Mouse (Mus musculus): ENCODE measurements around the gene Cacna1c. TPM values are rescaled to one million over a fixed set of nuclear protein-coding genes. Genes with fewer than 3 reads are reported as not detected.

Cacna1c gene
- polyA plus RNA-seq, 1 experiment from 2014 or later = 5.2 TPM

DNA sequence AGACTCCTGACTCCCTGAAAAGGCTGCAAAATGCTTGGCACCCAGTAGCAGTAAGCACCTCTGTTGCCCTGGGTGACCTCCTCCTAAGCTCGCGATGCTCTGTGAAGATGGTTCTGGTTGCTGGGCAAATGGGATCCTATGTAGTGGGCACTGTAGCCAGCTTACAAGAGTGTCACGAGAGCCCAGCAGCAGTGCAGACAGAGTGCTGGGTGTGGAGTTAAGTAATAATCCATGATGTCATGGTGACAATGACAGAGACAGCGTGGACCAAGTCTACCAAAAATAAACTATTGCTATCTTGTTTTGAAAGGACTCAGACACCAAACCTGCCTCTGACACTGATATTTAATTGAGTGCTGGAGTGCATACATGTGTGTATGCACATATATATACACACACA is 5.4 kb upstream of the Cacna1c start:
- Histone ChIP-seq H3K4me1 (replicated peaks) (peaks cover 33% of the 10 kb centered on the region), H3K4me2 (replicated peaks) (no peak overlapping the region), H3K9ac (replicated peaks) (no peak overlapping the region), H3K36me3 (peaks cover 30% of the 10 kb centered on the region), H3K27ac (no peak overlapping the region), H3K27me3 (no peaks in the 10 kb centered on the region), H3K4me3 (replicated peaks) (no peak overlapping the region), H3K9me3 (no peaks in the 10 kb centered on the region)
- no peak for ATAC-seq
- WGBS = 95% methylated on average over 4 of the region's 4 CpGs

DNA sequence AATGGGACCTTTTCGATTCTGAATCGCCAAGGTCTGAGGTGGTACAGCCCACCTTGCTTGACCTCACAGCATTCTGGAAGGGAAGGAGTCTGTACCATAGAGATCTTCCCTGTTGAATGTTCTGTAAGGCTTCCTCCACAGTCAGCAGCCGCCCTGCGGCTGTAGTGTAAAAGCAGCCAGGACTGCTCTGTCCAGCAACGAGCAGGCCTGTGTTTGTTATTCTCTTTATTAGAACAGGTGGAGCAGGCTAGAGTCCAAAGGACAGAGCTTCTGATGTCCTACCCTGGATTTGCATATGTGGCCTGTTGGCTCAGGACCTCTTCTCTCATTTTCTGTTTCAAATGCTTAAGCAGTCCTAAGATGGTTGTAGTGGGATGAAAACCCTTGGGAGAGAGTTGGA is 4.1 kb upstream of the Cacna1c start:
- 83% methylated on average over 5 of the region's 5 CpGs for WGBS
- H3K4me1 ChIP-seq (replicated peaks) = peaks cover 31% of the 10 kb centered on the region
- H3K27ac ChIP-seq = no peak overlapping the region

DNA sequence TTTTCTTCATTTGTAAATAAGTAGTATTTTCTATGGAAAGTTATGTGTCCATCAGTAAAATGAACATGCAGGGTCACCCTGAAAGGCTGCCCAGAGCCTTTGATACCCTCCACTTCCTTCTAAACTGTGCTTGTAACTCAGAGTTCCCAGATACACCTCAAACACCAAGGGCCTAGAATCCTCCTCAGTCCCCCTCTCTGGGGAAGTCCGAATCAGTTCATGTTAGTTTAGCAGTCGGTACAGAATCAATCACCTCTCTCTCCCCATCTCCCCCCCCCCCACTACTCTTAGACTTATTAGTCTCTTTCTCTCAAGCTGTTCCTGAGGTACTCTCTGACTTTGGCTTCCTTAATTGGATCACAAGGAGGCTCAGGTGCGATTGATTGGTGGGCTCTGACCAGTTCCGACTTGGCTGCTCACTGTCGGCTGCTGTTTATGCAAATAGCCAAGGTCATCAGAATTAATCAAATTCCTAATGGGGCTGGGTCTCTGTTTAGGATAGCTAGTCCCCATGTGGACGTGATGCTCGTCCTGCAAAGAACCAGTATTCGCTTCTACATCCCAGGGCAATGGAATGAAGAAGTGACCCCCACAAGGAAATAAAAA is 3.2 kb upstream of the Cacna1c start:
- H3K4me2 ChIP-seq (replicated peaks) = no peak overlapping the region
- no peaks in the 10 kb centered on the region for H3K9me3 ChIP-seq
- peaks cover 25% of the 10 kb centered on the region for H3K4me1 ChIP-seq (replicated peaks)
- H3K27me3 ChIP-seq = no peaks in the 10 kb centered on the region
- peak; percentile 54; the same call in 1 of the 2 replicates for ATAC-seq
- WGBS = 25% methylated on average over 8 of the region's 8 CpGs
- H3K9ac ChIP-seq (replicated peaks) = no peak overlapping the region
- H3K27ac ChIP-seq = peak overlapping the region; percentile 56
- H3K4me3 ChIP-seq (replicated peaks) = no peak overlapping the region
- peaks cover 41% of the 10 kb centered on the region for H3K36me3 ChIP-seq

More for the DNA sequence above, 4.1 kb upstream of the Cacna1c start:
- no peak for ATAC-seq
- no peak overlapping the region for H3K4me3 ChIP-seq (replicated peaks)
- H3K9ac ChIP-seq (replicated peaks) = no peak overlapping the region
- no peaks in the 10 kb centered on the region for H3K9me3 ChIP-seq
- no peak overlapping the region for H3K4me2 ChIP-seq (replicated peaks)
- H3K36me3 ChIP-seq = peaks cover 37% of the 10 kb centered on the region
- H3K27me3 ChIP-seq = no peaks in the 10 kb centered on the region

DNA sequence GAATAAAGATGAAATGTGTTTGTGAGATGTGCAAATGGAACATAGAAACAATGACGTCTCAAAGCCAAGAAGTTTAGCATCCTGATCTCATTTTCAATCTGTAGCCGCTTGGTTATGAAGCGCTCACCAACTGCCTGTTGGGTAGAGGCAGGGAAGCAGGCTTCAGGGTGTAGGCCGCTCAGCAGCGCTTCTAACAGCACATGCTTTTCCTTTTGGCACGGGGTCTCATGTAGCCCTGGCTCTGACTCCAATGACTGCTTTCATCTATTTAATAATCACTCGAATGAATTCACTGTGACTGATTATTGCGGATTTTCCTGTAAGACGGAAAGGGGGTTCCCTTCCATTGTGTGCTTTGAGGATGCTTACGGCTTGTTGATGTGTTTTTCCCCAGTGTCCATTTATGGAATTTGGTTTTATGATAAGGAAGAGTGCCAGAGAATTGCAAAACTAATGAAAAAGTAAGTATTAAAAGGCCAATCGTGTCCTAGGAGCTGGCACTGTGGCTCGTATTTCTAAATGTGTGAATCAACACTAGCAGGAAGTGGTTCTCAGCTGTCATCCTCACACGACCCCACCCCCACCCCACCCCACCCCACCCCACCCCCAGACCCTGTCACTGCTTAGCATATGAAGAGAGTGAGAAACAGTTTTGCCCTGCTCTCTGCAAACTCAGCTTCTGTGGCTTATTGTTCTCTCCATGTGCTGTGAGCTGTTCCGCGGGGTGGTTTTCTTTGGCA is 2.5 kb upstream of the Cacna1c start:
- H3K9me3 ChIP-seq = no peaks in the 10 kb centered on the region
- peak; percentile 88 for ATAC-seq
- peaks cover 42% of the 10 kb centered on the region for H3K36me3 ChIP-seq
- 0 out of 2 replicates have a peak overlapping the region, but pooled peaks have one; percentile 10 for H3K4me2 ChIP-seq (replicated peaks)
- H3K4me3 ChIP-seq (replicated peaks) = no peak overlapping the region
- WGBS = 23% methylated on average over 15 of the region's 15 CpGs
- no peak overlapping the region for H3K9ac ChIP-seq (replicated peaks)
- no peaks in the 10 kb centered on the region for H3K27me3 ChIP-seq
- H3K27ac ChIP-seq = peak overlapping the region; percentile 56
- H3K4me1 ChIP-seq (replicated peaks) = peaks cover 25% of the 10 kb centered on the region

DNA sequence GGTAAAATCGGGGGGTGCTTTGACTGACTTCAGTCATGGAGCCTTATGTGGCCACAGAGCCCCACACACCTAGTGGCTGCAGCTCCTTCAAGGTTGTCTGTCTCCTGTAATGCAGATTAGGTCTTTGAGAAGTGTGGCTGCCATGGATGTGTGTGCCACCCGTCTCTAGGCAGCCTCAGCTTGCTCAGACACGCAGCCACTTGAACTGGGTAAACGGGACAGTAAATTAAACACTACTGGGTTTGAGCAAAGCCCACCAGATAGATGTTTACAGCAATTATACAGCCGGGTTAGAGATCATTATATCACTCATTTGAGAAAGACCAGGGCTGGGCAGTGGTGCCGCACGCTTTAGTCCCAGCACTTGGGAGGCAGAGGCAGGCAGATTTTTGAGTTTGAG is 1.6 kb downstream of the Cacna1c start:
- Histone ChIP-seq H3K4me2 (replicated peaks) (no peak overlapping the region), H3K27ac (no peak overlapping the region), H3K36me3 (peaks cover 49% of the 10 kb centered on the region), H3K4me3 (replicated peaks) (no peak overlapping the region), H3K9me3 (no peaks in the 10 kb centered on the region), H3K9ac (replicated peaks) (no peak overlapping the region), H3K27me3 (no peaks in the 10 kb centered on the region), H3K4me1 (replicated peaks) (peaks cover 21% of the 10 kb centered on the region)
- no peak for ATAC-seq
- WGBS = 89% methylated on average over 7 of the region's 7 CpGs

DNA sequence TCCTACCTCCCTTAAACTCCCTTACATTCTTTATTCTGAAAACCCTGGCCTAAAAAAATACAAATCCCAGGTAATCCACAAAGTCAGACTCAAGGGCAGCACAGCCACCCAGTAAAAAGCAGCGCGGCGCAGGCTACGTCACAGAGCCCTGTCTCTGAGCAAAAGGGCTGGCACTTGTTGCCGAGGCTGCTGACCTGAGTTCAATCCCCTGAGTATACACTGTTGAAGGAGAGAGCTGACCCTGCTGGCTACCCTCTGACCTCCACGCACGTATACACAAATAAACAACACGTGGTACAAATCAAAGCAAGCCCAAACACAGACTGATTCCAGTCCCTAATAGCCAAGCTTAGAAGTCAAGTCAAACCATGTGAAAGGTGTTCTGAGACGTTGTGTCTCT is 2.1 kb downstream of the Cacna1c start:
- Histone ChIP-seq H3K9ac (replicated peaks) (no peak overlapping the region), H3K4me3 (replicated peaks) (no peak overlapping the region), H3K36me3 (peaks cover 54% of the 10 kb centered on the region), H3K27me3 (no peaks in the 10 kb centered on the region), H3K27ac (no peak overlapping the region), H3K4me2 (replicated peaks) (no peak overlapping the region), H3K4me1 (replicated peaks) (peaks cover 17% of the 10 kb centered on the region), H3K9me3 (no peaks in the 10 kb centered on the region)
- 91% methylated on average over 9 of the region's 9 CpGs for WGBS
- no peak for ATAC-seq

DNA sequence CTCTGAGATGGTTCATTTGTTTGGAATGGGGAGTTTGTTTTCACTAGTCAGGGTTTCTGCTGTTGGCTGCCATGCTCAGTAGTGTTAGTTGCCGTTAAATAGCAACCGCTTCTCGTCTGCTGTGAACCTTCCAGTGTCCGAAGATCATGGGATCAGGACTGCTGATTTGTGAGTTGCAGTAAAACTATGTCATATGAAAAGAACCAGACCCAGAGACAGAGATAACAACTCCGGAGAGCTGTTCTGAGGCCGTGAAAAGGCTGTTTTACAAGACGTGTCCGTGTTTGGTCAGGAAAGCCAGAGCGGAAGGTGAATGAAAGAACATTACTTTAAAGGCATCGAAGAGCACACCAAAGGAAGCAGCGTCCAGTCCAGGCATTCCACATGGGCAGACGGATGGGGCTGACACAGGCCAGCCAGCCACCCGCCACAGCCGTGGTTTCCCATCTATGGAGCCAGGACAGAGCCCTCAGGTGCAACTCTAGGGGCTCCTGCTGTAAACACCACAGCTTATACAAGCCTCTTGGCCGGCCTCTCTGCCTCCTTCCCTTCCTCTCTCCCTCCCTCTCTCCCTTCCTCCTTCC is 2.6 kb downstream of the Cacna1c start:
- ATAC-seq = no peak

DNA sequence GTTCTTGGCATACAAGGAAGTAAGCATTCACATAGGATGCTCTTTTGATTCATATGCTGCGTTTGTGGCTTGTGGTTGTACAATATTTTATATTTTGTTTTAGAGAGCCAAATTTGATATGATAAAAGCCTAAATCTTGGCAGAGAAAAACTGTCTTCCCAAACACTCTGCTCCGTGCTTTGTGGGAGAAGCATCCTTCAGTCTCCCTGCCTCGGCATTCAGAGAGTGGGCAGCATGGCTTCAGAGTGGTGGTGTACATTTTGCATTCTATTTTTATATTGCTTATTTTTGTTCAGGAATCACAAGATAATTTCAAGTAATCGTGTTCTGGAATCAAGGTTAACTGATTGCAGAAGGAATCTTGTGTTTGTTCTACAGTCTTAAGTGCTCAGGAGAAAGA is 4.7 kb downstream of the Cacna1c start:
- H3K9me3 ChIP-seq = no peaks in the 10 kb centered on the region
- H3K36me3 ChIP-seq = peaks cover 54% of the 10 kb centered on the region
- no peak overlapping the region for H3K4me2 ChIP-seq (replicated peaks)
- no peak overlapping the region for H3K27ac ChIP-seq
- no peak overlapping the region for H3K9ac ChIP-seq (replicated peaks)
- no peak overlapping the region for H3K4me3 ChIP-seq (replicated peaks)
- WGBS = 94% methylated on average over 4 of the region's 4 CpGs
- ATAC-seq = no peak
- H3K27me3 ChIP-seq = no peaks in the 10 kb centered on the region
- no peaks in the 10 kb centered on the region for H3K4me1 ChIP-seq (replicated peaks)

More for the DNA sequence above, 2.6 kb downstream of the Cacna1c start:
- Histone ChIP-seq H3K36me3 (peaks cover 54% of the 10 kb centered on the region), H3K4me1 (replicated peaks) (peaks cover 12% of the 10 kb centered on the region), H3K27me3 (no peaks in the 10 kb centered on the region), H3K27ac (no peak overlapping the region), H3K9me3 (no peaks in the 10 kb centered on the region), H3K4me3 (replicated peaks) (no peak overlapping the region), H3K9ac (replicated peaks) (no peak overlapping the region), H3K4me2 (replicated peaks) (no peak overlapping the region)
- WGBS = 92% methylated on average over 15 of the region's 15 CpGs

DNA sequence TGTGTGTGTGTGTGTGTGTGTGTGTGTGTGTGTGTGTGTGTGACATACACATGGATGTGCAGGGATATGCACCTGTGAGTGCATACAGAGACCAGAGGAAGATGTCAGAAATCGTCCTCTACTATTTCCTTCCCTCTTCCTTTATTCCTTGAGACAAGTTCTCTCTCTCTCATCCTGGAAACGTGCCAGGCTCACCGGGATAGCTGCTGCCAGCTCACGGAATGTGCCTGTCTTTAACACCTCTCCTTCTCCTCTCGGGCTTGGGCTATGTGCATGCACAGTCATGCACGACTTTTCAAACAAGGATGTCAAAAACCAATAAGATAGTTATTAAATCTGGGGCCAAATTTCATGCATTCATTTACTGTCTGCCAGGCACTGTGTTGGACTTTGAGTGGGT is 8.6 kb downstream of the Cacna1c start:
- 68% methylated on average over 6 of the region's 6 CpGs for WGBS

DNA sequence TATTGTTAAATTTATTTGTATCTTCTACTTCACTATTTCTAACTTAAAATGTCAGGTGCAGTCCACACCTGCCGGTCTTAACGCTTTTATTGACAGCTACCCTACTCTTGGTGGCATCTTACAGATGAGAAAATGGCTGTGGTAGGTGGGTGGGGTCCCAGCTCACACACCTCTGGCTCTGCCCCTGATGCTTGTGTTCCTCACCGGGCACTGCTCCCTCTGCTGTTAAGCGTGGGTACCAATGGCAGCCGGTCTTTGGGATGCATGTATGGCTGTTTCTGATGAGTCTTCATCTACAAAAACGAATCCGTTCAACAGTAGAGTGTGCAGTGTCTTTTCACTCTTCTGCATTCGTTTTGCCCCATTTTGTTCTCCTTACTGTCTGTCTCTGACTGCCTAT is 9.6 kb downstream of the Cacna1c start:
- Histone ChIP-seq H3K9ac (replicated peaks) (no peak overlapping the region), H3K4me2 (replicated peaks) (no peak overlapping the region), H3K27ac (no peak overlapping the region), H3K9me3 (no peaks in the 10 kb centered on the region), H3K4me1 (replicated peaks) (peaks cover 8% of the 10 kb centered on the region; the same call in 1 of the 2 replicates), H3K4me3 (replicated peaks) (no peak overlapping the region), H3K36me3 (peaks cover 30% of the 10 kb centered on the region), H3K27me3 (no peaks in the 10 kb centered on the region)
- 0 out of 2 replicates have a peak, but pooled peaks have one; percentile 37 for ATAC-seq
- 61% methylated on average over 8 of the region's 8 CpGs for WGBS

More for the DNA sequence above, 8.6 kb downstream of the Cacna1c start:
- Histone ChIP-seq H3K9ac (replicated peaks) (no peak overlapping the region), H3K27ac (no peak overlapping the region), H3K27me3 (no peaks in the 10 kb centered on the region), H3K4me3 (replicated peaks) (no peak overlapping the region), H3K9me3 (no peaks in the 10 kb centered on the region), H3K4me2 (replicated peaks) (no peak overlapping the region), H3K4me1 (replicated peaks) (peaks cover 8% of the 10 kb centered on the region; the same call in 1 of the 2 replicates), H3K36me3 (peaks cover 39% of the 10 kb centered on the region)
- ATAC-seq = no peak

DNA sequence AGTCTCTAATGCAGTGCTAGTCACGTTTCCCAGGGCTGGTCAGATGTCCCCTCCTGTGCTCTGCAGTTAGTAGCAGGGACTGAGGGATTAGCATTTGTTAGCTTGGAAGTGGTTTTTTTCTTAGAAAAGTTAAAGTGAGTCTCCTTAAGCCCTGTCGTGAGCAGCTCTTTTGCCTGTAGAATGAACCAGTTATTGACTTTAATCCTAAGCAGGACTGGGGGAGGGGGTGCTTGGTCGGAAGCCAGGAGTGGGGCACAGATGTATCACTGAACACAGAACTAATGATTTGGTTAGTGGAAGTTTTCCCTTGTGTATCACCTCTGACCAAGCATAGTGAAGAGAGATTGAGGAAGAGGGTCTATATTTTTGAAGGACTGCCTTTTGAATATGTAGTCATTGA is 12.4 kb downstream of the Cacna1c start:
- peaks cover 12% of the 10 kb centered on the region for H3K4me1 ChIP-seq (replicated peaks)
- peaks cover 14% of the 10 kb centered on the region for H3K36me3 ChIP-seq
- peak; percentile 20; the same call in 1 of the 2 replicates for ATAC-seq
- H3K27ac ChIP-seq = no peak overlapping the region
- H3K9ac ChIP-seq (replicated peaks) = no peak overlapping the region
- no peak overlapping the region for H3K4me2 ChIP-seq (replicated peaks)
- no peaks in the 10 kb centered on the region for H3K27me3 ChIP-seq
- H3K4me3 ChIP-seq (replicated peaks) = no peak overlapping the region
- WGBS = 20% methylated on average over 3 of the region's 3 CpGs
- no peaks in the 10 kb centered on the region for H3K9me3 ChIP-seq

DNA sequence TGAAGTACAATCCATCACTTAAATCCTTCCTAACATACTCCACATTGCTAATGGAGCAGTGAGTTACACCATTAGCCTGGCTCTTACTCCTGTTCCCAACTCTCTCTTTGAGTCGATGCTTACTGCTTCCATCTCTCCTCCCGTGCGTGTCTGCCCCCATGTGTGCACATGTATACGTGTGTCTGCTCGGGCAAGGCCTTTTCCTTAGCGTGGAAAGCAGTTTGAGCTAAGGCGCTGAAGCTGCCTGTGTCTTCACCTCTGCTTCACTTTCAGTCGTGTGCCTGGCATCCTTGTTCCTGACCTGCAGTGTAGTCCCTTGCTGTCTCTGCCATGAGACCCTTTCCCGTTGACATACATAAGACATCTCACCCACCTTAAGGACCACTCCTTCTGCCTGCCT is 14.0 kb downstream of the Cacna1c start:
- H3K4me1 ChIP-seq (replicated peaks) = peaks cover 19% of the 10 kb centered on the region
- no peak overlapping the region for H3K4me2 ChIP-seq (replicated peaks)
- no peak overlapping the region for H3K27ac ChIP-seq
- H3K27me3 ChIP-seq = no peaks in the 10 kb centered on the region
- WGBS = 92% methylated on average over 9 of the region's 9 CpGs
- ATAC-seq = no peak
- H3K36me3 ChIP-seq = peaks cover 14% of the 10 kb centered on the region
- H3K9me3 ChIP-seq = no peaks in the 10 kb centered on the region
- H3K9ac ChIP-seq (replicated peaks) = no peak overlapping the region
- H3K4me3 ChIP-seq (replicated peaks) = no peak overlapping the region

All from midbrain, embryonic 13.5 days (tissue).